9 mouse cellular contexts compared by ENCODE assay signal in the genomic region with DNA sequence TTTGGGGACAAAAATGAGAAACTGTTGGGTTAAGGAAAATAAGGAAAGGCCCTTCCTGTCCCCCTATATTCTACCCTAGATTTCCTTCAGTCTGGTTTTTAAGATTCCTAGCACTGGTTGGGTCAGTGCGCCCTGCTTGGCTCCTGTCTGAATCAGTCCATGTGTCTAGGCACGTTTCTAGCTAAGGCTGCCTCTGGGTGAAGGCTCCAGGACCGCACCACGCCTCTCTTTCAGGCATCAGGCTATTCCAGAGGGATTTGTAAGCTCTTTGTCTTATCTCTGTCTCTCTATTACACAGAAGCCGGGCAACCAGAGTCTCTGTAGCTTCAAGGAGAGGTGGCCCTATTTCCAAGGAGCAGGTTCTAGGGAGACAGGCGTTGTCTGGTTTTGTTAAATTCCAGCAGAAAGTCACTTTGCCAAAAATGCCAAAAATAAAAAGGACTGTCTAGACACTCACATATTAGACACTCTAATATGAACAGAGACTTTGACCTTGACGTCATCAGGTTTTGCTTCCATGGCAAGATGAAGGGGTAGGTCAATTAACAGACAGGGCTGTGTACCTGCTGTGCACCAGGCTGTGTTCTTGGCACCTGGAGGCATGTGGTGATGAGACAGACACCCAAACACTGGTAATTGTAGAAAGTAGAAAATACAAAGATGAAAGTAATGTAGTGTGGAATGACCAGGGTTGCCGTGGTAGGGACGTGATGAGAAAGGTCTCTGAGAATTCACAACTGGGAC. TPM values are rescaled to one million over a fixed set of nuclear protein-coding genes. Genes with fewer than 3 reads are reported as not detected.
A peak's percentile ranks its signal among the peaks of the same experiment; 100 is the strongest.
DNase-seq lines count a peak whose midpoint lies in the region; ATAC-seq and TF ChIP-seq lines count a peak whose summit lies in the region.
"Had no signal": no experiment of that assay in that cellular context is flagged by ENCODE, and none has a peak within 500 bp of the region (broad histone marks: within the 10 kb centered on the region; RNA-seq: fewer than 3 reads in every experiment).

No protein-coding gene starts in this region.

- 53% methylated on average over 9 of the region's 9 CpGs for WGBS in heart, embryonic 13.5 days

- no peak overlapping the region for H3K4me2 ChIP-seq in heart, embryonic 13.5 days
- H3K4me2 ChIP-seq: embryonic facial prominence, embryonic 12.5 days had no signal

- no peak overlapping the region for H3K4me3 ChIP-seq in left cerebral cortex, adult 2 months
- H3K4me3 ChIP-seq in heart, embryonic 13.5 days: no peak overlapping the region
- H3K4me3 ChIP-seq: embryonic facial prominence, embryonic 12.5 days had no signal

- H3K9ac ChIP-seq in heart, embryonic 13.5 days: 0 out of 2 replicates have a peak overlapping the region, but pooled peaks have one; percentile 24
- H3K9ac ChIP-seq: embryonic facial prominence, embryonic 12.5 days had no signal

- H3K9me3 ChIP-seq in heart, embryonic 13.5 days: no peaks in the 10 kb centered on the region
- H3K9me3 ChIP-seq: embryonic facial prominence, embryonic 12.5 days had no signal

- peaks cover 44% of the 10 kb centered on the region for H3K4me1 ChIP-seq in heart, embryonic 13.5 days

- no peaks in the 10 kb centered on the region for H3K27me3 ChIP-seq in heart, embryonic 13.5 days (replicated peaks)
- H3K27me3 ChIP-seq: embryonic facial prominence, embryonic 12.5 days had no signal

- peak; percentile 35 for DNase-seq in adrenal gland, postnatal 10 days
- no peak for DNase-seq in adrenal gland, postnatal 36 days
- no peak for DNase-seq in left cerebral cortex, adult 2 months (ENCODE audit: extremely low spot score in 1 of 2, low spot score in 2 of 2)
- no peak for DNase-seq in left cerebral cortex, adult 18-20 months (ENCODE audit: low spot score in 2 of 2)
- peak; percentile 55 for DNase-seq in cerebellum, adult 9-10 months
- DNase-seq in frontal cortex, postnatal 10 days (ENCODE audit: low spot score in 2 of 2): no peak
- no peak for DNase-seq in spleen, postnatal 10 days (ENCODE audit: low spot score in 2 of 2)

- TF ChIP-seq CTCF in left cerebral cortex, adult 2 months (IDR thresholded peaks at IDR 0.05): no peak

- no peaks in the 10 kb centered on the region for H3K36me3 ChIP-seq in heart, embryonic 13.5 days
- H3K36me3 ChIP-seq: embryonic facial prominence, embryonic 12.5 days had no signal

- no peak for ATAC-seq in heart, embryonic 13.5 days (ENCODE audit: extremely low read depth, insufficient number of reproducible peaks, low FRiP score, low TSS enrichment)

- peak overlapping the region; percentile 82 for H3K27ac ChIP-seq in left cerebral cortex, adult 2 months
- H3K27ac ChIP-seq in heart, embryonic 13.5 days (replicated peaks): peak overlapping the region; percentile 71

- intact Hi-C loops in left cerebral cortex, adult 2 months (cut with DNase I): loop anchor here (1.0 kb wide), 1 partner anchor 86 kb away; a partner anchor contains a TSS

RNA-seq across cellular contexts. Expression of a gene that starts 56.5 kb away (rescaled TPM):
- 100 to 1,000 TPM; 216 to 248 TPM for total RNA-seq in adrenal gland, postnatal 10 days (2021)
- total RNA-seq in adrenal gland, postnatal 36 days (2021): 100 to 1,000 TPM; 419 to 590 TPM
- total RNA-seq in left cerebral cortex, adult 2 months (2021): 10 to 100 TPM; 92.3 to 93.6 TPM
- total RNA-seq in left cerebral cortex, adult 18-20 months (2021): 10 to 100 TPM; 95.1 to 98.8 TPM
- 58.9 and 60.2 TPM in 2 replicates for polyA plus RNA-seq in heart, embryonic 13.5 days (2015; fragmentation: Nextera tagmentation; extraction: Ambion mirVana)

Comparison
In these comparisons a context has a peak if more than half of its experiments do, and no peak if none do; other contexts are left out.
1. DNase-seq: peak in adrenal gland, postnatal 10 days (single experiment) and cerebellum, adult 9-10 months (single experiment); none in adrenal gland, postnatal 36 days (0 of 2), left cerebral cortex, adult 2 months (0 of 2), left cerebral cortex, adult 18-20 months (0 of 2), frontal cortex, postnatal 10 days (0 of 2) and spleen, postnatal 10 days (0 of 2).